Mouse (Mus musculus) gastrocnemius, postnatal 25 days (tissue): ENCODE measurements around the gene Mob2. TPM values are rescaled to one million over a fixed set of nuclear protein-coding genes. Genes with fewer than 3 reads are reported as not detected.

ENCODE experiments used
- DNase-seq: peaks from one replicate; pipeline ENCODE4 v3.0.0; 2022
- microRNA-seq, 2 experiments: library from miRNA; unstranded; fragments of <30 nt; microRNA quantifications; one replicate each; pipeline ENCODE4 v1.2.0; 2021; ENCODE audit warnings: borderline replicate concordance in 2 of 2
- total RNA-seq, 2 experiments: library from RNA; stranded (reverse); gene quantifications; 1 replicate in 1 of 2; 2 replicates in 1 of 2; pipeline ENCODE4 v1.2.3; 2021

The Mob2 gene
- total RNA-seq, 2 experiments from 2014 or later, result 37.8 to 42.9 TPM

DNA sequence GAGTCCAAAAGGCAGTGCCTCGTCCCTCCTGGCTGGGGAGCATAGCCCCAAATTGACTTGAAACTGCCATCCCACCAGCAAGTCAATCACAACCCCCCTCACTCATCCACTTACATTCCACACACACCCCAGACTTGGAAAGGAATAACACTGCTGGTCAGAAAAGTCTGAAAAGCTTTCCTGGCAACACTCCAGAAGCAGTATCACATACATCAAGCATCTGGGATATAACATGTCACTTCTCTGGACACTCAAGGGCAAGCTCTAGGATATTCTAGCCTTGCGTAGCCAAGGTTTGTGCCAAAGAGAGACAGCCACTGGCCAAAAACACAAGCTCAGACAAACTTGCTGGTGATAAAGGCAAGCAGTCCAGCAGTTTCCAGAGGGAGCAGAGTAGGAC, 35.7 kb downstream of the Mob2 start:
- no peak for DNase-seq

DNA sequence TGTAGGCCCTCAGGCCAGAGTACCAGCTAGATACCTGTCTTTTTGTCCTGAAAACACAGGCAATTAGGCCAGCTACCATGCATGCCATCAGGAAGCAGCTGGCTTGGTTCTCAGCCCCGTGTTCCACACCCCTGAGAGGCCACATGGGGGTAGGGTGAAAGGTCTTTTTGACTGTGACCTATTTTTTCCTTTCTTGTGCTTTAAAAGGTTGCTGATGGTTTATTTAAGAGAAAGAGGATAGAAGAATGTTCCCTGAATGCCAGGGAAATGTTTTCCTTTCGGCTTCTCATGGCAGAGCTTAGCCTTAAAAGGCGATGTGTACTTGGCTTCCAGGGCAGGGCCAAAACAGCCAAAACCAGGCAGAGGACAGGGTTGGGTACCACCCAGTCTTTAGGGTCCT, 40.0 kb downstream of the Mob2 start:
- no peak for DNase-seq

DNA sequence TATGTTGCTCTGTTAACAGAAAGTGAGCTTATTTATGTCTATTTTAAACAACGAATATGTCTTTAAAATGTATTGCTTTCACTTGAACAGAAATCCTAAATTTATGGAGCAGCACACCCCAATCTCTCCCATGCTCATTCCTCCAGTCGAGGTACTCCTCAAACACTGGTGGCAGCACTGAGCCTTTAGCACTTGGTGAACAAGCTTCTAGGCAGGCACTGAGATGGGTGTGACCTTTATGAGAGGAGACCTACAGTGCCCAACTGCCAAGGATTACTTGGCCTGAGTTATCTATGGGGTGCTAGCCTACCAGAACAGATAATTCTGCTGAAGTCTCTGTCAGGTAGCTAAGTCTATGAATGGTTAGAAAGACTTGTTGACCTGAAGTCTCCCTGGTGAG, 41.2 kb downstream of the Mob2 start:
- DNase-seq, result no peak

DNA sequence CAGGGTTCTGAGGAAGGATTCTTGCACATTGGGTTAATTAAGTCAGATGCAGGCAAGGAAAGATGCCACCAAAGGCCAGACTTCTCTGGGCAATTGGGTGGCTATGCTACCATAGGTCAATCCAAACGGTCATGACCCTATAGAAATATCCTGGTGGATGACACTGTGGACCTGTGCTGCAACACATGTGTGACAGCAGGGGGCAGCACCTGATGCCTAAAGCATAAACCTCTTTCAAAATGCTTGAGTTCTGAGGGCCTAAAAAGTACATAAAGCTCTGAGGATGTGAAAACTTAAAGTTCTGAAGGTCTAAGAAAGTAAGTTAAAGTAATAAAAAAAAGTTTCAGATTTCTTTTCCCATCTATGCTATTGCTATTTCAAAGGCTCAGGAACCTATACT, 44.3 kb downstream of the Mob2 start:
- no peak for DNase-seq

DNA sequence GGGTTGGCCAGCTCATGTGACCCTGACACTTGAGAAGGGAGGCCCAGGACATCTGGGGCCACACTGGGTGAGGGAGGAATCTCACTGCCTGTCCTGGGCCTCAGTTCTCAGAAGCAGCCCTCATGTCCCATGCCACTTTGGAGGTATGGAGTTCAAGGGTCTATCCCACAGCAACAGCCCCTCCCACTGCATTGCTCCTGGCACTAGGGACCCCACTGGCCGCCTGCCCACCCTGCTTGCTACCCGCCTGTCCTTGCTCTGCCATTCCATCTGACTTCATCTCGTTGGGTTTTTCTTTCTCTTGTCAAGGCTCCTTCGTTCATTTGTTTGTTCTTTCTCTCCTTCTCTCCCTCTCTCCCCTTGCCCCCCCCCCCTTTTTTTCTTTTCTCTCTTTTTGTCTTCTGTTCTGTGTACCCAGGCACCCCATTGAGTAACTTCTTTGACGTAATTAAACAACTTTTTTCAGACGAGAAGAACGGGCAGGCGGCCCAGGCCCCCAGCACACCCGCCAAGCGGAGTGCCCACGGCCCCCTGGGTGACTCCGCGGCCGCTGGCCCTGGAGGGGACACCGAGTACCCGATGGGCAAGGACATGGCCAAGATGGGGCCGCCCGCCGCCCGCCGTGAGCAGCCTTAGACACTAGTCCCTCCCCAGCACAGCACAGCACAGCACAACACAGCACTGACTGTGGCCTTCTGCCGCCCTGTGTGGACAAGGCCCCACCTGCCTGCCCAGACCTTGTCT, 59.1 kb downstream of the Mob2 start:
- no peak for DNase-seq

DNA sequence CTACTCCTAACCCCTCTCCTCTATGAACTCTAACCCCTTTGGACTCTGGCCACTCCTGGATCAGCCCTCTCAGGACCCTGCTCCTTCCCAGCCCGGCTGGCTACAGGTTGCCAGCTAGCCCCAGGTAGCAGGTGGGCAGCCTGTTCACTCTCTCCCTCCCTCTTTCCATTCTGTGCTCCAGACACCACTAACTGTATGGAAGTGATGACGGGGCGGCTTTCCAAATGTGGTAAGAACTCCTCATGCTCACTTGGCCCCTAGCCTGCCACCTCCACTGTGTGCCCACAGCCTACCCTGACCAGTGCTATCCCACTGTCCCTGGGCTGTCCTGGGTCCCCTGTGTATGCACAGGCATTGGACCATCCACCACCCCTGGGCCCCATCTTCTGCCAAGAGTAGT, 60.2 kb downstream of the Mob2 start:
- no peak for DNase-seq

DNA sequence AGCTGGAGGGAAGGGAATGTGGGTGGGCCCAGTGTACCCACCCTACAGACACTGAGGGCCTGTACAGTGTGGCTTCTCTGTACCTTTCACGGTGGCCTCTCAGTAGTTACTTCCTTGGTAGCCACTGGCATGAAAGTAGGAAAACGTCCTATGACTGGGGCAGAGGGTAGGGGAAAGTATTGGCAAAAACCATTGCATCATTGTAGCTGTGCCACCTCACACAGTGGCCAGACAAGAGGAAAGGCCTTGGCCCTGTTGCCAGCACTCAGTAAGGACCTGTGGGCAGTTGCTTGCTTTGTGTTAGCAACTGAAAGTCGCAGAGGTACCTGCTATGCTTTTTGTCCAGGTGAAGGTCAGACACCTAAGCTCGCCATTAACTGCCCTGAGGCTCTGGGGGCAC, 66.7 kb downstream of the Mob2 start:
- DNase-seq, result no peak

DNA sequence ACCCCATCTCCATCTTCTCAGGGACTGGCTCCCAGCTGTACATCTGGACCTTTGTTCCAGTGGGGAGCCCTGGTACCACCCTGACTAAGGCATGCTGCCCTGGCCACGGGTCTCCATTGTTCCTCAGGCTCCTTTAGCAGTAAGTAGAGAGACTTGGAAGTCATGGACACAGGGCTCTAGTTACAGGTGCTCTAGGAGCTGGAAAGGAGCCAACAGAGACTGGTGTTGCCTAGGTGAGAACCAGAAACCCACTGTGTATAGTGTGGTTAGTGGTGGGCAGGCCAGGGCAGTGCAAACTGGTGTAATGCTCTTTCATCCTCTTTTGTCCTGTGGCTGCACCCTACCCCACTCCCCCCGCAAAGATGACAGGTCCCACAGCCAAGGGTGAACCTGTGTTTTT, 69.7 kb downstream of the Mob2 start:
- DNase-seq, result no peak

DNA sequence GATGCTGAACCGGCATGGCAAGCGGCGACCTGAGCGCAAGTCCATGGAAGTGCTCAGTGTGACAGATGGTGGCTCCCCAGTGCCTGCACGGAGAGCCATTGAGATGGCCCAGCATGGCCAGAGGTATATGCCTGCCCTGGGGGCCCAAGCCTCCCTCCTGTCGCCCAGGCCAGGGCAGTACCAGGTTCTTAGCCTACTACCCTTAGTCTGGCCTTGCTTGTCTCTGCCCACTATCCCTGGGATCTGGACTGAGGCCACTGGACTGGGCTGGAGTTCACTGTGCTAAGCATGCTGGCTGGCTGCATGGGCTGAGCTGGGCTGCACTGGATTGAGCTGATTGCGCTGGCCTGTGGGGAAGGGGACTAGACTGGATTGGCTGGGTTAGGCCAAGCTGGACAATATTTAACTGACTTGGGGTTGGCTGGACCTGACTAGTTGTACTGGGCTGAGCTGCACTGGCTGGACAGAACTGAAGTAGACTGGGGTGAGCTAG, 72.5 kb downstream of the Mob2 start:
- no peak for DNase-seq

DNA sequence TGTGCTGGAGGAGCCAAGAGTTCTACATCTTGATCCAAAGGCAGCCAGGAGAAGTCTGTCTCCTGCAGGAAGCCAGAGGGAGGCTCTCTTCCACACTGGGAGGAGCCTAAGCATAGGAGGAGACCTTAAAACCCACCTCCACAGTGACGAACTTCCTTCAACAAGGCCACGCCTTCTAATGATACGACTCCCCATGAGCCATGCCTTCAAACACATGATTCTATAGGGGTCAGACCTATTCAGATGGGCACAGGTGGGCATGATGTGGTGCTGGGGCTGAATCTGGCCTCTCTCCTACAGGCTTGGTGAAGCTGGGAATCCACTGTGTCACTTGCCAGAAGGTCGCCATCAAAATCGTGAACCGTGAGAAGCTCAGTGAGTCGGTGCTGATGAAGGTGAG, 79.6 kb downstream of the Mob2 start:
- no peak for DNase-seq

DNA sequence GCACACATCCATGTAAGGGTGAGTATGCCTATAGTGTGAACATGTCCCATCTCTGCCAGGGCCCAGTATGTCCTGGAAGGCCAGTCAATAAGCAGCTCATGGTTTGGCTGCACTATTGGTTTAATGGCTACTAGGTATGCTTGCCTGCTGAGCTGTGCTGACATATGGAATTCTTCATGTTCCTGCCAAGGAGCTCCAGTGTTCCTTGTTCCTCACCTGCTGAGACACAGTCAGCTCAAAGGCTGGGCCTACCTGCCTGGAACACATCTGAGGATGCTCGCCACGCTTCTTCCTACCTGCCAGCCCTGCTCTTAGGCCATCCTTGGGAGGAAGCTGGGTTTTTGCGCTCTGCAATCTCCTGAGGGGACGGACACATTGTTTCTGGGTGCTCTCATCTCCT, 81.6 kb downstream of the Mob2 start:
- no peak for DNase-seq

DNA sequence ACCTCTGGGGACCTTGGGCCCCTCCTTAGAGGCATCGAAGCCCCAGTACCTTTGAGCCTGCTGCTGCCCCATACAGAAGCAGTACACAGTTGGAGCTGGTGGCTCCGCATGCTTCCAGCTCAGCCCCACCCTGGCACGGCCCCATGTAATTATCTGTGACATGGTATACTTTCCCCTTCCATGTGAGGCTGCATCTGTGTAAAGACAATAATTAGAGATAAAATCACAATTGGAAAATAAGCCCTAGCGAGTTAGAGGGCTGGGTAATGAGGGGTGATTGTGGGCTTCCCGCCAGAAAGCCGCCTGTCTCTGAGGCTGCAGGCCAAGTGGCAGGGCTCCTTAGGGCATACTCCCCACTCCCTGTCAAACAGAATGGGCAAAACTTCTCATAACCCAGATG, 82.9 kb downstream of the Mob2 start:
- no peak for DNase-seq

DNA sequence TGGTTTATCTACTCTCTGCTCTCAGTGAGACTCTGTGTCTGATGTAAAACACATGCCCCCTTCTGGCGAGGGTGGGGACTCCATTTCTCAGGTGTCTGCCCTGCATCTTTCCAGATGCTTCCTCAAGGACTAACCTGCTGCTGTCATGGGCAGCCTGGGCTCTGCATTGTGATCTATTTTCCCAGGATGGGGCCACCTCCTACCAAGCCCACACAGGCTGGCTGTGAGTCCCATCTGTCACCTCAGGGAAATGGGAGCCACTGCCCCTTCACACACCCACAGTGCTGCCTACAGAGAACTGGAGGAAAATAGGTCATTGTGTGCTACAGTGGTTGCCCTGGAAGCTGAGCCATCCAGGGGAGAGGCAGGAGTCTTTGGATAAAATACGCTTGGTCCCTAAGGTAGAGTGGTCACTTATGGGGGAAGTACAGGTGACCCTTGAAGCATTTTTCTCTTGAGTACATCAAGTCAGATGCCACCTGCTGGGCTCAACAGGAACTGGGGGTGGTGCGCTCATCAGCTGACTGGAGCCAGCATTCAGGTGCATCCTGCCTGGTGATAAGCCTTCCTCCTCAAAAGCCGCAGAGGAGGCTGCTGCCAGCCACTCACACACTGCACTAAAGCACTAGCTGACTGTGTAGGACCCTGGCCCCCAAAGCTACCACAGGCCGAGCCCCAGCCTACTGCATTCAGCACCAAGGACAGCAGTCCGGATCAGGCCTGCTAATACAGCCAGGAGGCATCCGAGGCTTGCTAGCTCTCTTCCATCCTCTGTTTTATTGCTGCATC, 87.8 kb downstream of the Mob2 start:
- no peak for DNase-seq

DNA sequence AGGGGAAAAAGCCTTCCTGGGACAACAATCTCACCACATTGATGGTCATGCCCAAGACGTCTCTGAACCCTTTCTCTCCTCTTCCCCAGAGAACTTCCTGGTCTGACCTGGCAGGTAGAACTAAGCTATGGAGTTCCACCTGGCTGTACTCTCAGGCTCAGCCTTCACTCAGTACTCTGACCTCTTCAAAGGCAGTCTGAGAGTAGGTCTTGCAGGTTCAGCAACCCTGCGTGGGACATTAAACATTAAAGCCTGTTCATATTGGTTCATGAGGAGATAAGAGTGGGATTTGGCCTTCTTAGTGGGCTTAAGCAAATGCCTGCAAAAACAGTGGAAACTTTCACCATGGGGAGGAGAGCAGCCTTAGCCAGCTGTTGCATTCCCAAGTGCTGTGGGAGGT, 94.6 kb downstream of the Mob2 start:
- no peak for DNase-seq

DNA sequence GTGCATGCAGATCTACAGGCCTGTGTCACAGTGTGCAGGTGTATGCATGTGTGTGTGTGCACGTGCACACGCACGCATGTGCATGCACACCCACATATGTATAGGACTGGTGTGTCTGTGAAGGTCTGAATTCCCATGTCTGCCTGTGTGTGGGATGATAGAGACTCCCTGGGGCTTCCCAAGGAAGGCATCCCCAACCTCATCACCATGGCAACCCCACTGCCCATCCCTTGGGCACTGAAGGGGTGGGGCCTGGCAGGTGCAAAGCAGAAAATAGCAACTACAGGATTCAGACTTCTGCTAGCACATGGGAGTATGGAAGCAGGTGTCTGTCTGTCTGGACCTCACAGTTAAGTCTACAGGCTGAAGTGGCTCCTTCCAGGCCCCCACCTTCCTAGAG, 98.3 kb downstream of the Mob2 start:
- no peak for DNase-seq

DNA sequence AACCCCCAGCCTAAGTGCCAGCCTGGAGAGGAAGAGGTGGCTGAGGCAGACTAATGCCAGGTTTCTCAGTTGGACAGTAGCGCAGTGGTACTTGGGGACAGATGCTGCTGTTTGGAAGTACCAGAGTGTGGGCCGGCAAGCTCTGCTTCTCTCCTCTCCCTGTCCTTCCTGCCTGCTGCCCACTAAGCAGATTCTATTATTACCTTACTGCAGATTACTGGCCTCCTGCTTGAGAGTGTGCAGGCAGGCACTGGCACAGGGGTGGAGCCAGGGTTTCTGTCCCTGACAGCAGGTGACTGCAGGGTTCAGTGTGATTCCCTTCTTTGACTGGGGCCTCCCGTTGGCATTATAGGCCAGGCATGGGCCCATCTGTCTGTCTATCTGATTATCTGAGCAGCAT, 99.4 kb downstream of the Mob2 start:
- DNase-seq, result no peak

DNA sequence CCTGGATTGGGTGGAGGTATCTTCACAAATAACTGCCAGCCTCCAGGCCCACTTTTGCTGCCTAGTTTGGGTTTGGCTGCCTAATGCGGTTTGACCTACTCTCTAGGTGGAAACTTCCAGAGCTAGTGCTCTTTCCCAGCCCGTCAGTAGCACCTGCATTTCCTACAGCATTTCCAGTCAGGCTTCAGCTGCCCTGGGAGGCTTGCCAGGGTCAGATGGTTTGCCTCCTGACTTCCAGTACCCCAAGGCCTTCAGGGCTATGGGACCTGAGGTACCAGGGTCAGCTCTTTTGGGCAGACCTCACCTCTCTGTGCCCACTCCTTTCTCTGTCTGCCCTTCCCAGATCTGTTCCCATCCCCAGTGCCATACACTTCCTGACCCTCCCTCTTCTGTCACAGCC, 99.9 kb downstream of the Mob2 start:
- no peak for DNase-seq

DNA sequence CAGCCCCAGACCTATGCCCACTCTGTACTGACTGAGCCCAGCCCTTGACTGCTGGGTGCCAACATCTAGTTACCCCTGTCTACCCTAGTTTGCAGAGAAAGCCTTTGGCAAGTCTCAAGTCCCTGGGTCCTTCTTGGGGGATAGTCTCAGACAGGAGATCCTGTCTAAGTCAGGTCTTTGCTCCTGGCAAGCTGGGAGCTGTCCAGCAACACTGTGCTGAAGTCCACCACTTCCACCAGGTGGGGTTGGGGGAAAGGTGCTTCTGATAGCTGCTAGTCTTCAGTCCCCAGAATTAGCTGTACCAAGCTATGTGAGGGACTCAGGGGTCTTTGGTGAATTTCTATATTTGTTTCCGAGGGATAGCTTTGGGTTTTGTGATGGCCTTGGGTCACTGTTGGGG, 101.7 kb downstream of the Mob2 start:
- DNase-seq, result no peak

Small RNA genes lying within 50 kb of the gene (microRNA-seq; reads per million reads assigned to microRNA genes)
- gene Mir3104, result 0 reads per million in 2 experiments

Other genes with a start within 250 kb of the Mob2 start
- not detected for gene Muc5b, start 222.0 kb downstream of the Mob2 start, total RNA-seq
- gene Tollip, start 142.6 kb downstream of the Mob2 start, total RNA-seq, result 10 to 100 TPM; 26.3 to 28.5 TPM
- under 1 TPM; 0.11 to 0.26 TPM for gene Brsk2, start 111.3 kb downstream of the Mob2 start, total RNA-seq
- 10 to 100 TPM; 16.8 to 46.3 TPM for gene Dusp8, start 34.8 kb upstream of the Mob2 start, total RNA-seq
- not detected for gene Gm45618, start 59.7 kb upstream of the Mob2 start, total RNA-seq
- not detected for gene Gm39115, start 75.0 kb upstream of the Mob2 start, total RNA-seq
- gene Gm45337, start 83.5 kb upstream of the Mob2 start, total RNA-seq, result not detected
- gene Gm29735, start 96.0 kb upstream of the Mob2 start, total RNA-seq, result not detected
- gene Gm4553, start 104.7 kb upstream of the Mob2 start, total RNA-seq, result not detected
- gene Krtap5-2, start 114.9 kb upstream of the Mob2 start, total RNA-seq, result not detected
- not detected for gene Gm10153, start 129.3 kb upstream of the Mob2 start, total RNA-seq
- not detected for gene Krtap5-3, start 140.3 kb upstream of the Mob2 start, total RNA-seq
- not detected for gene Gm7579, start 150.8 kb upstream of the Mob2 start, total RNA-seq
- gene Krtap5-5, start 168.9 kb upstream of the Mob2 start, total RNA-seq, result not detected
- not detected for gene Gm40460, start 180.0 kb upstream of the Mob2 start, total RNA-seq
- gene Gm2431, start 197.3 kb upstream of the Mob2 start, total RNA-seq, result not detected
- not detected for gene Gm4559, start 213.3 kb upstream of the Mob2 start, total RNA-seq
- gene Krtap5-1, start 236.1 kb upstream of the Mob2 start, total RNA-seq, result not detected
- not detected for gene Krtap5-4, start 242.5 kb upstream of the Mob2 start, total RNA-seq